Mouse (Mus musculus): Measurements from ENCODE around the gene Akr1a1.

DNA sequence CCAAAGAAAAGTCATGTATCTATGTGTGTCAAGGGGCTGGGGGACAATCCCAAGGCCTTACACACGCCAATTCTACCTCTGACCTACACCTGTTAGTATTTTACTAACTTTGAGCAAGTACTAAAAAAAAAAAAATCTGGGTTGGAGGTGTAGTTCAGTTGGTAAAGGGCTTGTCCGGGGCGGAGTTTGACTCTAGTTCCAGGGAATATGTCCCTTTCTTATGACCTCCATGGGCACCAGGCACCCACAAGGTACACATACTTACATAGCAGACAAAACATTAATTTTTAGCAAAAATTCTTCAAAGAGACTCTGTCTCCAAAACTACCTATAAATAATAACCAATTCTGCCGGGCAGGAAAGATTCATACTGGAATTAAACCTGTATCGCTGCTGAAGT is 1.1 kb downstream of the Akr1a1 start:
- TF ChIP-seq MAFK (IDR thresholded peaks at IDR 0.05; ENCODE audit: insufficient read depth, low read depth, low read length), result no peak
- no peak for TF ChIP-seq HCFC1 (IDR thresholded peaks at IDR 0.05; ENCODE audit: borderline replicate concordance, insufficient read depth, low read length)

Data from ES-E14 (cell line).